Mouse (Mus musculus) small intestine, adult 2 months (tissue): ENCODE measurements around the gene Far1. TPM values are rescaled to one million over a fixed set of nuclear protein-coding genes. Genes with fewer than 3 reads are reported as not detected.

Experiments
- H3K27ac ChIP-seq: fragments of 200-500 bp; 2 replicates; pipeline ENCODE4 v1.5.1; 2012; ENCODE audit warnings: low read depth, low read length, control low read depth, inconsistent platforms; ENCODE audit not compliant: insufficient read depth
- H3K27me3 ChIP-seq: fragments of 200-500 bp; 2 replicates; pipeline ENCODE4 v1.6.1; 2012; ENCODE audit warnings: mild to moderate bottlenecking, moderate library complexity, low read length, inconsistent platforms; ENCODE audit not compliant: control insufficient read depth, insufficient read depth
- H3K36me3 ChIP-seq: fragments of 200-500 bp; 2 replicates; pipeline ENCODE4 v1.6.1; 2012; ENCODE audit warnings: mild to moderate bottlenecking, low read length, control low read depth, inconsistent platforms; ENCODE audit not compliant: control insufficient read depth, insufficient read depth
- H3K4me1 ChIP-seq: fragments of 200-500 bp; 2 replicates; pipeline ENCODE4 v1.6.1; 2012; ENCODE audit warnings: low read length, inconsistent platforms, mixed read lengths; ENCODE audit not compliant: control insufficient read depth, insufficient read depth, insufficient read length
- H3K4me3 ChIP-seq: fragments of 200-500 bp; 2 replicates; pipeline ENCODE4 v1.5.1; 2012; ENCODE audit warnings: low read depth, mild to moderate bottlenecking, control low read depth, inconsistent platforms, low read length, moderate library complexity
- CTCF ChIP-seq: fragments of 200-500 bp; IDR thresholded peaks from 2 replicates; pipeline ENCODE4 v1.5.1; 2012; ENCODE audit warnings: low read depth, mild to moderate bottlenecking, control low read depth, inconsistent platforms, low read length, moderate library complexity, mixed read lengths; ENCODE audit not compliant: insufficient replicate concordance, insufficient read length; ENCODE audit errors: extremely low read depth
- POLR2A ChIP-seq: fragments of 200-500 bp; IDR thresholded peaks from 2 replicates; pipeline ENCODE4 v1.6.1; 2012; ENCODE audit warnings: low read depth, mild to moderate bottlenecking, control low read depth, inconsistent platforms, low read length, moderate library complexity
- WGBS: fragments of 180-500 bp; shearing (Covaris S2); methylation state at CpG from one replicate; pipeline ENCODE4 v1.1.7; 2018; 5-methylcytosine and 5-hydroxymethylcytosine counted together
- polyA plus RNA-seq: library from polyadenylated mRNA; depleted of rRNA; stranded (reverse); fragments of >200 nt; gene quantifications from 2 replicates; pipeline ENCODE4 v1.2.3, GENCODE M21; 2012

The Far1 gene
- polyA plus RNA-seq, 1 experiment = 0.51 TPM

- 0% methylated on average over 3 of the region's 3 CpGs for WGBS
- Histone ChIP-seq H3K27ac (no peak overlapping the region), H3K27me3 (no peaks in the 10 kb centered on the region), H3K4me3 (no peak overlapping the region), H3K4me1 (no peaks in the 10 kb centered on the region; the same call in 1 of the 2 replicates), H3K36me3 (no peaks in the 10 kb centered on the region)
- TF ChIP-seq CTCF = peak; percentile 78; the same call in 1 of the 2 replicates
- no peak for TF ChIP-seq POLR2A
Observed at GRCm38 (mm10) chr7:113594363-113594762, 80.7 kb downstream of the Far1 start.

- no peak for TF ChIP-seq POLR2A
- no peak for TF ChIP-seq CTCF
- Histone ChIP-seq H3K27me3 (no peaks in the 10 kb centered on the region), H3K27ac (no peak overlapping the region), H3K4me3 (no peak overlapping the region), H3K4me1 (no peaks in the 10 kb centered on the region), H3K36me3 (no peaks in the 10 kb centered on the region)
Observed at GRCm38 (mm10) chr7:113597231-113597630, 83.6 kb downstream of the Far1 start.

GRCm38 (mm10) chr7:113601803-113602202 is 88.2 kb downstream of the Far1 start:
- Histone ChIP-seq H3K4me1 (no peaks in the 10 kb centered on the region), H3K27ac (no peak overlapping the region), H3K36me3 (no peaks in the 10 kb centered on the region), H3K4me3 (no peak overlapping the region), H3K27me3 (no peaks in the 10 kb centered on the region)
- TF ChIP-seq POLR2A (no peak), CTCF (no peak)
- 58% methylated on average over 3 of the region's 3 CpGs for WGBS

- Histone ChIP-seq H3K4me1 (no peaks in the 10 kb centered on the region), H3K27me3 (peaks cover 2% of the 10 kb centered on the region; the same call in 1 of the 2 replicates), H3K36me3 (no peaks in the 10 kb centered on the region), H3K27ac (no peak overlapping the region), H3K4me3 (no peak overlapping the region)
- WGBS = 57% methylated on average over 9 of the region's 9 CpGs
- TF ChIP-seq CTCF (no peak), POLR2A (no peak)
Observed at GRCm38 (mm10) chr7:113607928-113608327, 94.3 kb downstream of the Far1 start.

GRCm38 (mm10) chr7:113609027-113609705 is 95.5 kb downstream of the Far1 start:
- TF ChIP-seq POLR2A (no peak), CTCF (no peak)
- Histone ChIP-seq H3K36me3 (no peaks in the 10 kb centered on the region), H3K4me1 (no peaks in the 10 kb centered on the region), H3K4me3 (no peak overlapping the region), H3K27me3 (peaks cover 2% of the 10 kb centered on the region; the same call in 1 of the 2 replicates), H3K27ac (no peak overlapping the region)
- WGBS = 21% methylated on average over 8 of the region's 8 CpGs

GRCm38 (mm10) chr7:113612628-113613027 is 99.0 kb downstream of the Far1 start:
- no peak overlapping the region for H3K4me3 ChIP-seq
- TF ChIP-seq CTCF = no peak
- no peak for TF ChIP-seq POLR2A
- H3K36me3 ChIP-seq = no peaks in the 10 kb centered on the region
- WGBS = 69% methylated on average over 4 of the region's 4 CpGs
- peaks cover 2% of the 10 kb centered on the region; the same call in 1 of the 2 replicates for H3K27me3 ChIP-seq
- no peaks in the 10 kb centered on the region for H3K4me1 ChIP-seq
- H3K27ac ChIP-seq = peak overlapping the region; percentile 3; the same call in 1 of the 2 replicates

- no peak overlapping the region for H3K4me3 ChIP-seq
- no peaks in the 10 kb centered on the region for H3K36me3 ChIP-seq
- no peaks in the 10 kb centered on the region for H3K27me3 ChIP-seq
- no peak overlapping the region for H3K27ac ChIP-seq
- TF ChIP-seq CTCF (no peak), POLR2A (no peak)
- 73% methylated on average over 10 of the region's 10 CpGs for WGBS
- H3K4me1 ChIP-seq = no peaks in the 10 kb centered on the region
Observed at GRCm38 (mm10) chr7:113614198-113614927, 100.7 kb downstream of the Far1 start.
